Mouse (Mus musculus) spleen, postnatal 36 days (tissue): ENCODE data around the gene Selenoo.
A peak's percentile ranks its signal among the peaks of the same experiment; 100 is the strongest.

Source experiments
- DNase-seq, 2 experiments: peaks; one replicate each; pipeline ENCODE4 v3.0.0; 2022; ENCODE audit warnings: low spot score in 2 of 2, mixed read lengths in 1 of 2

Gene Selenoo

DNA sequence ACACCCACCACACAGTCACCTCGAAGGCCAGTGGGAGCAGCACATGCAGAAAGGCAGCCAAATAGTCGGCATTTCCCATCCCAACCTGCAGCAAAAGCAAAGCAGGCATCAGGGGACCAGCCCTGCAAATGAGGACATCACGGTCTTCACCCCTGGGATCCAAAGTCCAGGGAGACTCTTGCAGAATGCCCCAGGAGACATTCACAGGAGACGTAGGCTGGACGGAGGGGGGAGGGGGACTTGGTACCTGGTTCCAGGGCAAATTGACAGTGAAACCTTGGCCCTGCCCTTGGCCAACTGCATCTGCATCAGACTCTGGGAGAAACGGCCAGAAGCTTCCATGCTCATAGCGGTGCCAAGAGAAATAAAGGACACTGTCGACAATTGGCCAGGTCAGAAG is 37.7 kb downstream of the Selenoo start:
- no peak for DNase-seq

DNA sequence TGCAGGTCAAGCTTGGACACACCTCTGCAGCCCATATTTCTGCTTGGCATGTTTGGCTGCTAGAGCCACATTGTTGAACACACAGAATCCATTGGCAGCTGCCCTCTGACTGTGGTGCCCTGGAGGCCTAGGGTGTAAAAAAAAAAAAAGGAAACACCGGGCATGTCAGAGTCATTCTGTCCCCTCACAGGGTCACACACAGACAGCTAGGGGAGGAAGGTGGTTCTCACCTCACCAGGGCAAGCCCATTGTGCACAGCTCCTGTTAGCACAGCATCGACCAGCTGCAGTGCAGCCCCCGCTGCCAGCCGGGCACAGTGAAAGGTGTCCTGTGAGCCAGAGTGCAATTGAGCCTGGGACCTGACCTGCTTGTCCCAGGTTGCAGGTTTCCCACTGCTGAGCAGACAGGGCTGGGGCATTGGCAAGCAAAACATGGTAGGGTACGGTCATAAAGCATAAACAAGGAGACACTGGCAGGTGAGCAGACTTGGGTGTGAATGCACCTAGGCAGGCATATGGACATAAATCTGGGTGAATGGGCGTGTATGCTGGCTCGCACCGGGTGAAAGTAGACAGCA is 38.6 kb downstream of the Selenoo start:
- no peak for DNase-seq

DNA sequence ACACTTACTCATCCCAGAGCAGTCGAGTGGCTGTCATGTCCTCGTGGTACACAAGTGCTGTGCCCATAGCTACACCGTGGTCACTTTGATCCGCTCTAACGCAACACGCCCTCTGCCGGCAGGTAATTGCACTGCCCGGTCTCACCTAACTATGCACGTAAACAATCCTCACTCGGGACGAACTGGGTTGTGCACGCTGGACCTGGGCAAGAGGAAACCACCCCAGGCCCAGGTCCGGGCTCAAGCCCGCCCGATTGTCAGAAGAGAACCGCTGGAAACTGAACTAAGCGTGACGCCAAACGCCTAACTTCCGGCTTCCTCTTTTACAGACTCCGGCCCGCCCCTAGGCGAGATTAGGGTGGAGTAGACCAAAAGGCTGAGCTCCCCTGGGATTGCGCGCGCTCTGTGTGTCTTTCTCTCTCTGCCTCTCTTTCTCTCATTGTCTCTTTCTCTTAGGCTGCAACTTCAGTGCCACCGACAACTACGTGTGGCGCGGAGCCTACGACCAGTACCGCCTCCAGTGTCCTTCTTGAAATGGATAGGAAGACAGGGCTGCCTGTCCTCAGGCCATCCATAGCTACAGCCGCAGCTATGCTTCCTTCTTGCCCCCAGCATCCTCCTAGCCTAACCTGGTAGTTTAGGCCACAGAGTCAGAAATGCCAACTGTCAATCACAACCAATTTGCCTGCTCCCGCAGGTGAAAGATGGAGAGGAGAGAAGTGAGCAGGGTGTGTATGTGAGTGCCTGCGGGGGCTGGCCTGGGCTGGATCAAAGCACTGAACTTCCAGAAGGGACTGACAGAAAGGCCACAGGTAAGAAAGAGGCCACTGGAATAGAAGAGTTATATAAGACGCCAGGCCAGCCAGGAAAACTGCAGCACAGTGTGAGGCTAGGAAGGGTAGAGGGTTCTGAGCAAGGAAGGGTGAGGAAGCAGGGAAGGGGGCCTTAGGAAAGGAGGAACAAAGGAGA is 39.8 kb downstream of the Selenoo start, which contains the start of gene Hdac10:
Hdac10 (minus strand) TSS at position 319 of the 969 bp plus-strand sequence.
- DNase-seq, result peak; percentile 92 to 93

DNA sequence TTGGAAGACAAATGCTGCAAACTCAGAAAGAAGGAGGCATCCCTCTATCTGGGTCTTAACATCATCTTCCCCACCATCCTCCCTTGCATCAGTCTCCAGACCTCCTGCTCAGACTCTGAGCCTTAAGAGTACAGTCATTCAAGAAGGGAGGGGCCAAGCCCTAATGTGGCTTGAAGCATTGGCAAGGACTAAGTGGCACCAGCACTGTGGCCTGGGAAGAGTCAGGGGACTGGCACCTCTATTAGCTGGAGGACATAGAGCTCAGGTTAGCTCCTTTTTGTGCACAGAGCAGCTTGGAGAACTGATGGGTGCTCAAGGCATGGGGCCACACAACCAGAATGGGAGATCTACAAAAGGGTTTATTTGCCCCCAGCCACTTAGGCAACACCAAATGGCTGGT is 41.4 kb downstream of the Selenoo start:
- DNase-seq, result no peak

DNA sequence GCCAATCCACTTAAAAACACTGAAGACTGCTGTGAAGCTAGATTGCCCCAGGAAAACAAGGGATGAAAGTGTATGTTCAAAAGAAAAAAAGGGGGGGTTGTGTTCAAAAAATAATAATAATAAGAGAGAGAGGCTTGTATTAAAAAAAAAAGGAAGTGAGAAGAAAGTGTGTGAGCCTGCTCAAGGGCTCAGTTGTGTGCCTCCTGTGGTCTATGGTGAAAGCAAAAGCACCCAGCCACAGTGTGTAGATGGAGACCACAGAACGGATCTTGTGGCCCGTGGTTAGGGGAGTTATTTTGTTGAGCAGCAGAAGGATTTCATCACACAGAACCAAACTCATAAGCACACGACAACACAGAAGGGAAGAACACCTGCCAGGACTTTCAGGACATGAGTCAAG is 42.4 kb downstream of the Selenoo start:
- peak; percentile 87 to 91 for DNase-seq

DNA sequence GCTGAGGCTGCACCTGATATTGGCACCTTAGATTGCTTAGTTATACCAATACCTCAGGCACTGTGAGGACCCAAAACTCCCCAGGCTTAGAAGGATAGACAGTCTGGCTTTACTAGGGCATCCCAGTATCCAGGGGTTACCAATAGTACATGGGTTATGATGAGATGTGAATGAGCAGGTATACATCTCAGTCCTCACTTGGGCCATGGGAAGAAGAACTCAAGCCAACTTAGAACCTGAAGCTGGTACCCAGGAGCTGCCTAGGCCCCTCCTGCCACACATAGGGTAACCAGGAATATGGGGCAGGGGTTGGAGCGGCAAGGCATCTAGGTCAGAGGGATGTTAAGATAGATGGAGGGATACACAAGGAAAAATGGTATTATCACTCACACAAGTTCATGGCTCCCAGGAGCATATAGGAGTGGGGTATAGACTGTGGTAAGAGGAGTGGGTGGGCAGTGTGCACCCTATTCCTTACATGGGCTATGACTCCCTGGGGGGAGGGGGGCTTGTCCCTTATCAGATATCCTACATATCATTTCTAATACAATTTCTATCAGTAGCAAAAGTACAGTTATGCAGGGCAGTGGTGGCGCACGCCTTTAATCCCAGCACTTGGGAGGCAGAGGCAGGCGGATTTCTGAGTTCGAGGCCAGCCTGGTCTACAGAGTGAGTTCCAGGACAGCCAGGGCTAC is 47.7 kb downstream of the Selenoo start:
- no peak for DNase-seq

DNA sequence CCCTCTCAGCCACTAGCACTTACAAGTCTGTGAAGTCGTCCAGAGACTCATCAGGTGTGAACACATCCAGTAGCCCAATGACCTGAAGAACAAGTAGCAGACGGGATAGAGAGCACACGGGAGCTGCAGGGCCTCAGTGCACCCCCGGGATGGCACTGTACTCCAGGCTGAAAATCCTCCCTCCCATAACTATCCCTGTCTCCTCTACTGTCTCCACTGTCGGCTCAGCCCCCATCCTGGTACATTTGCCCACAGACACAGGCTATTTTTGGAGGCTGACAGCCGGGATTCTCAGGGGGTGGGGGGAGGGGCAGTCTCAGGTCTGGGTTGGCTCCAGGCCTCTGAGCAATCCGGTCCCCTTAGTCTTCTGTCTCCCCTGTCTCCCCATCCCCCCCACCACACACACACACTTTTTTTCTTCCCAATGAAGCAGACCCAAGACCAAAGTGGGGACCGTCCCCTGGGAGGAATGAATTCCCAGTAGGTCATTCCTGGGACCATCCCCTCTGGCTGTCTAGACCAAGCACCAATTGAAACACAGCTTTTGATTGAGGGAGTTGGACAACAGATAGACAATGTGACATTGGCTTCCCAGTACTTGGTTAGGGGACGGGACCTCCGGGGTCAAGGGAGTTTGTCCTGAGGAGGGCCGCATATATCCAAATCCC is 48.6 kb downstream of the Selenoo start:
- DNase-seq, result no peak

DNA sequence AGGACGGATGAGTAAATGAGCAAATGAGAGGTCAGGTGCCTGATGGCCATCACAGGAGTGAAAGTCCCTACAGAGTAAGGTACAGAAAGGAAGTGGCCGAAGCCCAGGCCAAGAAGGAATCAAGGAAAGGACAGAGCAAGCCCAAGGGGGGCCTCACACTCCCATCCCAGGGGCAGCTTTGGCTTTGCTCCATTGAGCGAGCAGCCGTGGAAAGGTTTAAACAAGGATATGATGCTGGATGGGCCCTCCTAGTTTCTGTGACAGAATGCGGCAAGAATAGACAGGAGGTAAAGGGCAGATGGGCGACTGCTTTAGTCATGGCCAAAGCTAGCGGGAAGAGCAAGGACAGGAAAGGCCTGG is 49.1 kb downstream of the Selenoo start:
- no peak for DNase-seq

DNA sequence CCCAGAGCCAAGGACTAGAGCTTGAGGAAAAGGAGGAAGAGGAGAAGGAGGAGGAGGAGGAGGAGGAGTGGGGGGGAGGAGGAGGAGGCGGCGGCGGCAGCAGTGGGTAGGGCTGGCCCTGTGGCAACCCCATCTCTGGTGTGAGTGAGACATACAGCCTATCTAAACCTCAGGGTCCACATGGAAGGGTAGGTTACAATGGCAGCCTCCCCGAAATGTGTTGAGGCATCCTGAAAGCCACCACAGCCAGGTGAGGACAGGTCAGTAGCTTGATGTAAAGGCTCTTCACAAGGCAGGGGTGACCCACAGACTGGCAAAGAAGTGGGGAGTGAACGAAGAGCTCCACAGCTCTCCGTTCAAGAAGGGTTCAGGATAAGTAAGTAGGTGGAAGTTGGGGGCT is 49.6 kb downstream of the Selenoo start:
- DNase-seq, result no peak

DNA sequence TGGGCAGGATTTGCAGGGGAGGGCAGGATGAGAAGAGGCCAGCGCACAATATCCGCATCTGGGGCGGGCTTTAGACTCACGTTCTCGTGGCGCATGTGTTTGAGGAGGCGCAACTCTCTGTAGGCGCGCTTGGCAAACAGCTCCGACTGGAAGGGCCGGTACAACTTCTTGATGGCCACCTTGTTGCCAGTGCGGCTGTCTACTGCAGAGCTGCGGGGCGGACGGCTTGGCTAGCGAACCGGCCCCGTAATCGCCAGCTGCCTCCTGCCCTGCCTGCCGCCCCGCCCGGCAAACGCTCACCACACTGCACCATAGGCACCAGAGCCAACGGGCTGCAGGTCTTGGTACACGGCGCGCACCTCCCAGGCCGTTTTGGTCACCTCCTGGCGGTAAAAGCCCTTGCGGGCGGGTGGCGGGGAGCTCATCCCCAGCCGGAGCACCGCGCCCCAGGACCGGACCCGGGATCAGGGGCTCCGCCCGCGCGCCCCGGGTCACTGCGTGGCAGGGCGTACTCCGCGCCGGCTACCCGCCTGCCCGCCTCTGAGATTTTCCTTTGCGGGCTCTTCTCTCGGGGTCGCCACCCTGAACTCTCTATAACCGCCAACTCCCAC is 51.3 kb downstream of the Selenoo start:
- no peak for DNase-seq

DNA sequence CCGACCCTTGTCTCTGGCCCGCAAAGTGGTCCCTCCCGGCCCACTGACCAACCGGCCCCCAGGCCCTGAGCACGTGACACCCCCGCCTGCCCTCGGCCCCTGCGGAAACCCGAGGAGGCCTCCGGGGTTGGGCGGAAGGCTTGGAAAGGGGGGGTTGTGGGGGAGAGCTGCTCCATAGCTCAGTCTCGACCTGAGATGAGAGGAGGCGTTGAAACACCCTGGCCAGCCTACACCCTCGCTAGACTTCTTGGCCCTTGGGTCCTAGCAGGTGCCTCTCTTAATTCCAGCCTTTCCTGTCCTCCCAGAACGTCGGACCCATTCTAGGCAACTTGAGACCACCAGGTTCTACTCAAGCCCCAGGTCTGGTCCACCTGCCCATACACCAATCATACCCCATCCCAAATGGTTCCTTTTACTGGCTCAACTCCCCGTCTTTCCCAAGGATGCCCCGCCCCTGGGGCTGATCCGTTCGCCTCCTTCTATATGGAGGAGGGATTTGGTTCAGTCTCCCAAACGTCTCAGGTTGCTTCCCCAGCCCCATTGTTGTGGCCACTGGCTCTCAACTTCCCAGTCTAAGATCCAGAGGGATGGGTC is 51.9 kb downstream of the Selenoo start, which contains the start of gene Mapk12:
Mapk12 (minus strand) TSS at position 45 of the 594 bp plus-strand sequence.
- no peak for DNase-seq

DNA sequence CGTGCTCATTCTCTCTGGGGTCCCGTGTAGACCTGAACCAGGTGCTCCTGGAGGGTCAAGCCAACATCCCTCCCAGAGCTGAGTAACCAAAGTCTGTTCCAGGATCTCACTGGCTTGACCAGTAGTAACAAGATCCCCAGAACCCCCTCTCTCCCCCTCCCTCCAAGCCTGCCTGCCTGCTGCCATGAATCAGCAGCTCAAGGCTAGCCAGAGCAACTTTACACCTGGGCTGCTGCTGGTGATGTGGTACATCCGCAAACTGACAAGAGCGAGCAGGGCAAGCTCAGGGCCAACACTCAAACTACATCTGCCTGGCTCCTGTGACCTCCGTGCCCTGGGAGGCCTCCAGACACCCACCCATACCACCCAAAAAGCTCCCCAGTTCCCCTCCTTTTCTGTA is 52.6 kb downstream of the Selenoo start:
- DNase-seq, result no peak

DNA sequence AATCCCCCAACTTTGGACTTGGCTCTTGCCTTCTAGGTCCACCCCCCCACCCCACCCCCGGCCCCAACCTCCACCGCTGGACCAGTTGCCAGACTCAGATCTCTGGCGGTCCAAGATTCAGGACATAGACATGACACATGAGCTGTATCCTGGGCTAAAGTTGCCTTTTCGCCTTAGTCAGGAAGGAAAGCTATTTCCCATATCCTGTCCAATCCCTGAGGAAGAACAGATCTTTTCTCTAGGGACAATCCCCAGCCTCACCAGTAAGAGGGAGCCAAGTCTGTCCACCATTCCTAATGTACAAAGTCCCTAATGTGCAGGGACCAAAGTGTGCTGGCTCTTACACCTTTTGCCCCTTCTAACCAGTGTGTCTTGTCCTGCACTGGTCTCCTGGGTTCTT is 53.0 kb downstream of the Selenoo start:
- no peak for DNase-seq

DNA sequence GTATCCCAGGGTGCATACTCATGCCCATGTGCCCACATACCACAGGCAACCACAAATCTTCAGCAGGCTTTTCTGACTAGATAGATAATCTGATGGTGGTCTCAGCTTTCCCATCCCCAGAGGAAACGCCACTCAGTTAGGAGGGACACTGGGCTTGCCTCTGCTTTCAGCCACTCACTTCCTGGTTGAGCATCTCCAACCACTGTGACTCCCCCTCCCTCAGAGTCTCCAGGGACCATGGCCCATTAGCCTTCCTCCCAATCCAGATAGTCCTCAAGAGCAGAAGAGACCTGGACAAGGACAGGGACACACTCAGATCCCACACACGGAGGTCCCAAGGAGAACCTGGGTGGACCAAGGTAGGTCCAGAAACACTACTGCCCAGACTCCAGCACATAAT is 54.2 kb downstream of the Selenoo start:
- DNase-seq, result no peak

DNA sequence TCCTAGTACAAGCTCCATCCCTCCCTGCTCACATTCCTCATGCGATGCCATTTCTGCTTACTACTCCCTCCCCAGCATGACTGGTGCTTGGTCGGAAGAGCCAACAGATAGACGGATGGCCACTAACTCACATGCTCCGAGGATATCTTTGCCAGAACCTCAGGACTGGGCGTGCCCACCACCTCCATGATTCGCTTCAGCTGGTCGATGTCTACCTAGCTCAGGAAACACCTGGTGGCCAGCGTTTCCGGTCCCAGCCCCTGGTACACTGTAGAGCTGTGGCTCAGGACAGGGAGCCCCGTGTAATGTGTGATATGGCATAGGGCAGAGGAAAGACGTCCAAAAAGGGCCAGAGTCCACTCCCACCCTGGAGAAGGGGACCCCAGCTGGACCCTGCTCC is 56.1 kb downstream of the Selenoo start:
- no peak for DNase-seq

DNA sequence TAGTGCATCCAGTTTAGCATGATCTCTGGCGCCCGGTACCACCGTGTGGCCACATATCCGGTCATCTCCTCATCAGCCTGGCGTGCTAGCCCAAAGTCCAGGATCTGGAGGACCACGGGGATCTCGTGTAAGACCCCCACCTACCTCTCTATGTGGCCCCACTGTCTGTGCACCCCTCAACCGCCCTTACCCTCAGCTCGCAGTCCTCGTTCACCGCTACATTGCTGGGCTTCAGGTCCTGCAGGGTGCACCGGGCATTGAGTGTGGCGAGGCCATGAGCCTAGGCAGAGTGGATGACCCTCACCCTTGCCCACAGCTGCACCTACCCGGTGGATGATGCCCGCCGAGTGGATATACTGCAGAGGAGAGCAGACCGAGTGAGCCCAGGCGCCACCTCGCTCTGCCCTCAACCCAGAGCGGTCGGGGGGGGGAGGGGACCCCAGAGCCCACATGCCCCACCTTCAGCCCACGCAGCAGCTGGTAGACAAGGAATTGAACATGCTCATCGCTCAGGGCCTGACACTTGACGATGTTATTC is 57.0 kb downstream of the Selenoo start:
- no peak for DNase-seq

DNA sequence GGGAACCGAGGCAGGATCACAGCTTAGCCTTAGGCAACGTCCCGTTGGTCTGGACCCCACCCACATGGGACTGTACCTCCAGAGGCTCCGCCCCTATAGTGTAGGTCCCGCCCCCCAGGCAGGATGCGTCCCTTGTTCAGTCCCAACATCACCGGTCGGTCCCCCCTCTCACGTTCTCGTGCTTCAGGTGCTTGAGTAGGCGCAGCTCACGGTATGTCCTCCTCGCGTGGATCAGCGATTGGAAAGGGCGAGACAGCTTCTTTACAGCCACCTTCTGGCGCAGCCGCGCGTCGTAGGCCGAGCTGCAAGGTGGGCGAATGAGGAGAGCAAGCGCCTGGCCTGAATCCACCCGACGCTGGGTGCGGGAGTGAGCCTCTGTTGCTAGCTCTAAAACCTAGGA is 57.7 kb downstream of the Selenoo start:
- peak; percentile 75 to 78 for DNase-seq

DNA sequence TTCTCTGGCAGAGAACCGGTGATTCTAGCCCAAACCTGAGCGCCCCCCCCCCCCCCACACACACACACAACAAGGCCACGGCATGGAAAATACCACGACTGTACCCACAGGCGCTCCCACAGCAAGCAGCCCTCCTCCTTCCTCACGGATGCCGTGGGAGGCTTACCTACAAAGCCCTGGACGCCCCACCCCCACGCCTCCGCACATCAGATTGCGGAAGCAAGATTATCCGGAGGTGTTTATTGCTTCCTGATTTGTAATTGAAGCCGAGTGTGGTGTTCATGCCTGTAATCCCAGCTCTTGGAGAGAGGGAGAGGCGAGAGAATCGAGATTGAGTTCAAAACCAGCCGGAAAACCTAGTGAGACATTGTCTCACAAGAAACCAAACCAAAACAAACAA is 58.1 kb downstream of the Selenoo start:
- DNase-seq, result peak; percentile 84 to 87

DNA sequence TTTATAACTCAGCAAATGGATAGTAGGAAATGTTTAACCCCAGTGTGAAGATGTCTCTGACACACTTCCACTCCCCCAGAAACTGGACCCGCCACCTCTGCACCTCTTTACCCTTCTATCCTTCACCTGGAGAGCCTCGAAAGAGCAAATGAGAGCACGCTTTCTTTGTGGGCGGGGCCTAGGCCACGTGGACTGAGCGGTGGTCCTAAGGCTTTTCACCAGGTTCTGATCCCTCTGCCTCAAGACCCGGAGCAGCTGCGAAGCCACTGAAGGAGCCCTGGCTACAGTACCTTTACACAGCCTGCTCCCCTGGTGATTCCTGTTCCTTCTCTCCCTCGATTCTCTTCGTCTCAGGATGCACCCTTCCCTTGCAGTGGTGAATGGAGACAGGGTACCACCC is 58.6 kb downstream of the Selenoo start:
- DNase-seq, result no peak

DNA sequence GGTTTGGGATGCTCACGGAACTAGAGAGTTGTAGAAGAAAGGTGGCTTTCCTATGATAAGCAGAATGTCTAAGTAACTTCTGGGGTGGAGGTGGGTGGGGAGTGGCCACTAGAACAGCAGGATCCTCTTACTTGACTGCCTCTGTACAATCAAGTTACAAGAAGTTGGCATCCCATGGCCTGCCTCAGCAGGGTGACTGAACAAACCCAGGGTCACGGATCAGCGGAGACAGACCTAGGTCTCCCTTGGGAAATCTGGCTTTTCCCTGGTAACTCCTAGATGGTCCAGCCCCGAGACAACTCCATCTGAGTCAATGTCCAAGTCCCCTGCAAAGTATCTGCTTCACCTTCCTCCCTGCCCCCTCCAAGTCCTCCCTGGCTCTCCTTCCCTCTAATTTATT is 59.0 kb downstream of the Selenoo start:
- DNase-seq, result no peak
